Mouse (Mus musculus): ENCODE measurements at regions not wholly inside any gene's neighbourhood (a gene's known extent, or its start where the extent isn't known, plus 50 kb on each side); places are given as distances from the start of the nearest gene placed in this dataset.
A peak's percentile ranks its signal among the peaks of the same experiment; 100 is the strongest.

DNA sequence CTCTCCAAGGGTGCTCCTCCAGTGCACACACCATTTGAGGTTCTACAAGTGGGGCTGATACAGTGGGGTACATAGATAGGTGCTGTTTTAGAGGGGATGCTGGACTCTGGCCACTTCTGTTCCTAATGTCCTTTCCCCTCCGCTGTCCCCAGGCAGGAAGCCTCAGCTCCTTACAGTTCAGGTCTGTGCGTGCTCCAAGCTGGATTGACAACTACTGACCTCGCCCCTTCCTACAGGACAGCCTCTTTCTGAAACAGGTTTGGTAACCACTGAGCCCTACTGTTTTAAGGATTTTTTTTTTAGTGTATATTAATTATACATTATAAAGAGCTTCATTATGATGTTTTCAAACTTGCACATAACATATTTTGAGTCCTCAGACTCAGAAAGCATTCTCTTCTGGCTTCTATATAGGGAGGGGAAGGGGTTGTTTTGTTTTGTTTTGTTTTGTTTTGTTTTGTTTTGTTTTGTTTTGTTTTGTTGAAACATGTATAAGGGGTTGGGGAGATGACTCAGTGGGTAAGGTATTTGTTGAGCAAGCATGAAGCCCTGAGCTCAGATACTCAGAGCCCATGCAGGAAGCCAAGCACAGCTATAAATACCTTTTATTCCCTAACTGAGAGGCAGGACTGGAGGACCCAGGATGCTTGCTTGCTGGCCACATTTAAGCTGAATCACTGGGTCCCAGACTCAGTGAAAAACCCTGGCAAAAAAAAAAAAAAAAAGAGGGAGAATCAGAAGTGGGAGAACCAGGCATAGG lies 81.4 kb upstream of the Hand1 start:
- H3K4me3 ChIP-seq (ENCODE audit: low read depth, low read length) = no peak overlapping the region
- DNase-seq (ENCODE audit: low spot score) (no peak), ATAC-seq (peak; percentile 12; the same call in 1 of the 2 replicates)
- WGBS = 65% methylated on average over 3 of the region's 3 CpGs
- H3K27me3 ChIP-seq (replicated peaks; ENCODE audit: insufficient read depth, low read length) = no peaks in the 10 kb centered on the region
- H3K4me2 ChIP-seq (replicated peaks; ENCODE audit: low read depth, low read length) = no peak overlapping the region
- 0 out of 2 replicates have a peak overlapping the region, but pooled peaks have one; percentile 14 for H3K27ac ChIP-seq (ENCODE audit: low read length)
- no peaks in the 10 kb centered on the region; the same call in 1 of the 2 replicates for H3K4me1 ChIP-seq (ENCODE audit: insufficient read depth, low read depth, low read length)
- H3K9ac ChIP-seq (replicated peaks; ENCODE audit: low read depth) = no peak overlapping the region
- H3K9me3 ChIP-seq (ENCODE audit: low read length) = no peaks in the 10 kb centered on the region
- TF ChIP-seq EP300 (IDR thresholded peaks at IDR 0.05) (no peak), CTCF (IDR thresholded peaks at IDR 0.05) (no peak)
- H3K36me3 ChIP-seq (ENCODE audit: insufficient read depth, low read length) = no peaks in the 10 kb centered on the region

DNA sequence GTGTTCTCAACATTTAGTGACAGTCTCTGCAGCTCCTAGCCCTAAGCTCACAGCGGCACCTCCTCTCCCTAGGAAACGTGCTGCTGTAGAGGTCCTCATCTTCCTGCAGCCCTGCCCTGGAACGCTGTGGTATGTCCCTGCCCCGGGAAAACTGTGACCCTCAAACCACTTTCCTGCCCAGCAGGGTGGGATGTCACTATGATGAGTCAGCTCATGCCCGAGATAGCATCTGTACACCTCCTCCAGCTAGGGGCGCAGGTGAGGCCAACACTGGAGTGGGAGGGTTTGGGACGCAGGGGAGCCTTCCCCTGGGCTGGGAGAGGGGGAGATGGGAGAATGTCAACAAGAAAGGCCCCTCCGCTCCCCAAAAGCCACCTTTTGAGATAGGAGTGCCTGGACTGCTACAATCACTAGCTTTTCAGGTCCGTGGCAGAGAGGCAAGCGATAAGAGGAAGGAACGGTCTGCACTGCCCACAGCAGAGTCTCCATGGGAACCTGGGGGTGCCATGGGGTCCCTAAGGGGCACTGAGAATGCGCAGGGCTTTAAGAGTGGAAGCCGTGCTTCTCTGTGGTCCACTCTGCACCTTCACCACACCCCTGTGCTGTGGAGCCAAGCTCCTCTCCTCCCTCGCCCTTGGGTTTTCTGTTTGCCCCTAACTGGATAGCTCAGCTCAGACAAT lies 80.5 kb upstream of the Hand1 start:
- Histone ChIP-seq H3K27me3 (replicated peaks; ENCODE audit: insufficient read depth, low read length) (no peaks in the 10 kb centered on the region), H3K36me3 (ENCODE audit: insufficient read depth, low read length) (no peaks in the 10 kb centered on the region), H3K4me2 (replicated peaks; ENCODE audit: low read depth, low read length) (no peak overlapping the region), H3K4me3 (ENCODE audit: low read depth, low read length) (no peak overlapping the region), H3K9me3 (ENCODE audit: low read length) (no peaks in the 10 kb centered on the region), H3K4me1 (ENCODE audit: insufficient read depth, low read depth, low read length) (no peaks in the 10 kb centered on the region; the same call in 1 of the 2 replicates), H3K9ac (replicated peaks; ENCODE audit: low read depth) (no peak overlapping the region), H3K27ac (ENCODE audit: low read length) (0 out of 2 replicates have a peak overlapping the region, but pooled peaks have one; percentile 14)
- DNase-seq (ENCODE audit: low spot score) = no peak
- 35% methylated on average over 14 of the region's 14 CpGs for WGBS
- no peak; the same call in 1 of the 2 replicates for ATAC-seq
- TF ChIP-seq EP300 (IDR thresholded peaks at IDR 0.05) = no peak
- TF ChIP-seq CTCF (IDR thresholded peaks at IDR 0.05) = no peak

DNA sequence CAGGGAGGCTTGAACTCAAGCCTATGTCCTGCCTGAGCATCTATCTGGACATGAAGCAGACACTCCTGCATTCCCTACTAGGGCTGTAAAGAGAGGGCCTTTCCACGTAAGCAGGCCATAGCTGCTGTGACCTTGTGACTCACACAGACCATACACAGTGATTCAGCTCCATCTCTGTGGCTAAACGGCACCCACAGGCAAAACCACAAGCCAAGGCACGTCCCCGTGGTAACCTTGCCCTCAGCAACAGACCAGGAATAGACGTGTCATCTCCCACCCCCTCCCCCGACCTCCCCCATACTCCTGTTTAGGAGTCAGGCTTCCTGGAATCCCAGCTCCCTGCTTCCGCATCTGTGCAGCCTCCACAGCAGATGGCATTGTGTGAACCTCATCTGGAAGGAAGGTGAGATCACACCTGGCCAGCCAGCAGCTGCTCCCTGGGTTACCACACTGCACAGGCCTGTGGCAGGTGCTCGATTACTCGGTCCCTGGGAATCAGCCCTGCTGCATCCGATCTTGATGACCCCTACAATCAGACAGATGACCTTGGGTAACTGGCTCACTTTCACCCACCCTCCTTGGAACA lies 79.2 kb upstream of the Hand1 start:
- H3K36me3 ChIP-seq (ENCODE audit: insufficient read depth, low read length) = no peaks in the 10 kb centered on the region
- DNase-seq (ENCODE audit: low spot score) (no peak), ATAC-seq (no peak)
- H3K9me3 ChIP-seq (ENCODE audit: low read length) = no peaks in the 10 kb centered on the region
- no peaks in the 10 kb centered on the region for H3K27me3 ChIP-seq (replicated peaks; ENCODE audit: insufficient read depth, low read length)
- no peak overlapping the region for H3K9ac ChIP-seq (replicated peaks; ENCODE audit: low read depth)
- H3K4me2 ChIP-seq (replicated peaks; ENCODE audit: low read depth, low read length) = no peak overlapping the region
- no peaks in the 10 kb centered on the region; the same call in 1 of the 2 replicates for H3K4me1 ChIP-seq (ENCODE audit: insufficient read depth, low read depth, low read length)
- H3K4me3 ChIP-seq (ENCODE audit: low read depth, low read length) = no peak overlapping the region
- WGBS = 34% methylated on average over 10 of the region's 10 CpGs
- TF ChIP-seq CTCF (IDR thresholded peaks at IDR 0.05) = no peak
- no peak overlapping the region for H3K27ac ChIP-seq (ENCODE audit: low read length)

DNA sequence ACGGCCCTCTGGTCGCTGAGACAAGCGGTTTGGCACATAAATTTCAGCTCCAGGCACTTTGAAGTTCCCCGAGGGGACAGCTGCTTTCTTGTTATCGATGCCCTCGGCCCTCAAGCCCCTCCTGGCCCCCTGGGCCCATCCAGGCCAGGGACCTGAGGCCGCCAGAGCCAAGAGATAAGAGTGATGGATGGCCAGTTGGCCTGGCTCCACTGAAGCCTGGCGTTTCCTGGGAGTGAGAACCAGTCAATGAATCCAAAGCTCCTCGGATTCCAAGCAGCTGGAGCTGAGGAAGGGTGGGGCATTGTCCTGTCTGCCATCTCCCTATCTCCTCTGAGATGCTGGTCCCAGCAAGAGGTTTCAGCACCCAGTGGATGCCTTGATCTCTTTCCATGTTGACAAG lies 71.6 kb upstream of the Hand1 start:
- 15% methylated on average over 9 of the region's 9 CpGs for WGBS
- no peak for DNase-seq (ENCODE audit: low spot score)
- no peak for TF ChIP-seq CTCF (IDR thresholded peaks at IDR 0.05)
- TF ChIP-seq EP300 (IDR thresholded peaks at IDR 0.05) = no peak
- H3K9ac ChIP-seq (replicated peaks; ENCODE audit: low read depth) = no peak overlapping the region
- no peak overlapping the region for H3K27ac ChIP-seq (ENCODE audit: low read length)
- no peaks in the 10 kb centered on the region for H3K36me3 ChIP-seq (ENCODE audit: insufficient read depth, low read length)
- H3K4me3 ChIP-seq (ENCODE audit: low read depth, low read length) = no peak overlapping the region
- no peaks in the 10 kb centered on the region for H3K27me3 ChIP-seq (replicated peaks; ENCODE audit: insufficient read depth, low read length)
- no peaks in the 10 kb centered on the region for H3K4me1 ChIP-seq (ENCODE audit: insufficient read depth, low read depth, low read length)
- no peaks in the 10 kb centered on the region for H3K9me3 ChIP-seq (ENCODE audit: low read length)
- no peak for ATAC-seq
- H3K4me2 ChIP-seq (replicated peaks; ENCODE audit: low read depth, low read length) = no peak overlapping the region

DNA sequence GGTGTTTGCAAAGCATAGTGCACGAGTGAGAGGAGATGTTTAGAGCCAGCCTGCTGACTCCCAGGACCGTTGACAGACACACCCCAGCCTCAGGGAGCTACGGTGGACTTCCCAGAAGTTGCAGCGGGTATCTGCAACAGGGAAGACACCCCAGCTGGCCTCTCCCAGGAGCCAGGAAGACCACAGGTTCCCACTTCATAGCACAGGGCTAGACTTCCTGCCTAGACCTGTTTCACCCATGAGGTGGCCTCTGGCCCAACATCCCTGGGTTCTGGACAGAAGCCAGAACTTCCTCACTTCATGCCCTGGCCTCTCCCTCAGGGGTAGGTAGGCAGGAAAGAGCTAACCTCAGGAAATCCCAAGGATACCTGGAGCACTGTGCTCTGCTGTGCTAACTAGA lies 66.7 kb upstream of the Hand1 start:
- Histone ChIP-seq H3K27ac (ENCODE audit: low read length) (no peak overlapping the region), H3K27me3 (replicated peaks; ENCODE audit: insufficient read depth, low read length) (no peaks in the 10 kb centered on the region), H3K4me2 (replicated peaks; ENCODE audit: low read depth, low read length) (no peak overlapping the region), H3K36me3 (ENCODE audit: insufficient read depth, low read length) (no peaks in the 10 kb centered on the region), H3K9ac (replicated peaks; ENCODE audit: low read depth) (no peak overlapping the region), H3K9me3 (ENCODE audit: low read length) (no peaks in the 10 kb centered on the region), H3K4me3 (ENCODE audit: low read depth, low read length) (no peak overlapping the region), H3K4me1 (ENCODE audit: insufficient read depth, low read depth, low read length) (no peaks in the 10 kb centered on the region)
- TF ChIP-seq CTCF (IDR thresholded peaks at IDR 0.05) (no peak), EP300 (IDR thresholded peaks at IDR 0.05) (no peak)
- DNase-seq (ENCODE audit: low spot score) (no peak), ATAC-seq (no peak)
- WGBS = 22% methylated on average over 4 of the region's 4 CpGs

DNA sequence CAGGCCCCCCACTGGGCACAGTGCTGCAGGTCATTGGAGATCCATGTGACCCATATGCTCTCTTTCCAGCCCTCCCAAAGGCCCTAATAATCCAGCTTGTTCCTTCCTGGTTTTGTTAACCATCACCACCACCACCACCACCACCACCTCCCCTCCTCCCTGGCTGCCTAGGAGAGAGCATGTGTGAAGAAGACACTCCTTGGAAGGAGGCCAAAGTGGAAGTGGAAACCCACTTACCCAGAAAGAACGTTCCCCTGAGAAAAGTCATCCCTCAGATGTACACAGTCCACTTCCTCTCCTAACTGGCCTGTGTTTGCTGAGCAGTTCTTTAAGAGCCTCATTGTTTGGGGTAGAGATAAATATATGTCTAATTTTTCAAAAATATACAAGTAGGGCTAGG lies 62.9 kb upstream of the Hand1 start:
- Histone ChIP-seq H3K4me1 (ENCODE audit: insufficient read depth, low read depth, low read length) (no peaks in the 10 kb centered on the region), H3K4me2 (replicated peaks; ENCODE audit: low read depth, low read length) (no peak overlapping the region), H3K9ac (replicated peaks; ENCODE audit: low read depth) (no peak overlapping the region), H3K4me3 (ENCODE audit: low read depth, low read length) (no peak overlapping the region), H3K9me3 (ENCODE audit: low read length) (no peaks in the 10 kb centered on the region), H3K27me3 (replicated peaks; ENCODE audit: insufficient read depth, low read length) (no peaks in the 10 kb centered on the region), H3K27ac (ENCODE audit: low read length) (no peak overlapping the region), H3K36me3 (ENCODE audit: insufficient read depth, low read length) (no peaks in the 10 kb centered on the region)
- DNase-seq (ENCODE audit: low spot score) (no peak), ATAC-seq (no peak)
- TF ChIP-seq CTCF (IDR thresholded peaks at IDR 0.05) = no peak
- TF ChIP-seq EP300 (IDR thresholded peaks at IDR 0.05) = no peak
- 0% methylated on average over 1 of the region's 1 CpGs for WGBS
